Mouse (Mus musculus) heart, adult 2 months (tissue): ENCODE measurements around the gene Csnk2a1.

Experiments
- EP300 ChIP-seq: fragments of 200-500 bp; IDR thresholded peaks from 2 replicates; pipeline ENCODE4 v1.6.1; 2011; ENCODE audit warnings: low read depth, low read length, control low read depth; ENCODE audit not compliant: insufficient read depth
- POLR2A ChIP-seq: fragments of 200-500 bp; IDR thresholded peaks from 2 replicates; pipeline ENCODE4 v1.6.1; 2011; ENCODE audit warnings: mild to moderate bottlenecking, low read depth, low read length, control low read depth; ENCODE audit not compliant: insufficient read depth

GRCm38 (mm10) chr2:152322198-152322597, 95.6 kb downstream of the Csnk2a1 start:
- TF ChIP-seq EP300, result no peak
- TF ChIP-seq POLR2A, result no peak
